Mouse (Mus musculus): ENCODE data around the gene Psors1c2.

DNA sequence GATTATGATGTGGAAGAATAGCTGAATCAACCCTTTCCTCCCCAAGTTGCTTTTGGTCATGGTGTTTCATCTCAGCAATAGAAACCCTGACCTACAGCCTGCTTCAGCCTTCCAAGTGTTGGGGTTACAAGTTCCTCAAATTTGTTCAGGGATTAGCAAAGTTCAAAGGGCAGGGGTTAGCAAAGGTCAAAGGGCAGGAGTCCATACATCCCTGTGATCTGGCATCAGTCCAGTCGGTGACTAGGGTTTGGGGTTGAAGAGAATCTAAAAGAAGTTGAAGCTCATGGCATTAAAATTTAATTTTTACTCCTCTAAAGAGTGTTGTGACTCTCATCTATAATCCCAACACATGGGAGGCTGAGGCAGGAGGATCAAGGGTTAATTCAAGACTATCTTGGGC, 5.5 kb downstream of the Psors1c2 start:
- TF ChIP-seq MAX (IDR thresholded peaks at IDR 0.05) (no peak), CTCF (IDR thresholded peaks at IDR 0.05; ENCODE audit: control insufficient read depth, insufficient read depth, insufficient read length) (no peak), USF1 (IDR thresholded peaks at IDR 0.05; ENCODE audit: low read depth) (no peak), MYOD1 (IDR thresholded peaks at IDR 0.05; ENCODE audit: control insufficient read depth, insufficient read length, low read depth) (no peak), MYOG (IDR thresholded peaks at IDR 0.05; ENCODE audit: control insufficient read depth, extremely low read depth, insufficient read length) (no peak), FOSL1 (IDR thresholded peaks at IDR 0.05; ENCODE audit: insufficient read depth, low read length, poor library complexity, severe bottlenecking) (no peak), CEBPB (IDR thresholded peaks at IDR 0.05; ENCODE audit: low read depth) (no peak)
